Mouse (Mus musculus): ENCODE data around the gene Gm39115.
"Not testable (repeated sequence)": the region's sequence is repeated elsewhere in the genome, so short reads cannot be mapped to it uniquely, and the experiment has no call there.

The Gm39115 gene

GRCm38 (mm10) chr7:142135934-142136333 lies at the start of gene Gm39115:
Gm39115 (minus strand) TSS chr7:142136034.
- DNase-seq (ENCODE audit: extremely low spot score, low read depth, low spot score): not testable (repeated sequence)

DNA sequence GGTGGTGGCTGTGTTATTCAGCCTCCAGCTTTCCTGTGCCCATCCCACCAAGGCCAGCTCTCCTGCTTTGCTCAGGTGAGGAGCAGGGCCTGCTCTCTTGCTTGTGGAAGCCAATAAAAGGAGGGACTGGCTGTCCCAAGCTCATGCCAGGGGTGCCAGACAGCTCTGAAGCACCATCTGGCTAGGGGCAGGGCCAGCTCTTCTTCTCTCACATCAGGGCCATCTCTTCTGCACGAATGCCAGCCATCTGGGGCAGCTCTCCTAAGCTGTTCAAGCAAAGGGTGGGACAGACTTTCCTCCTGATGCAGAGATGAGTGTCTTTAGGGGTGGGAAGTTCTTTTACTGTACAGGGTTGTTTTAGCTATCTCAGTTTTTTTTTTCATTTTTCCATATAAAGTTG lies 45.2 kb upstream of the Gm39115 start:
- no peak for DNase-seq (ENCODE audit: extremely low spot score, low read depth, low spot score)

GRCm38 (mm10) chr7:142178685-142179084 lies 42.9 kb upstream of the Gm39115 start:
- DNase-seq (ENCODE audit: extremely low spot score, low read depth, low spot score): no peak

- DNase-seq (ENCODE audit: extremely low spot score, low read depth, low spot score): not testable (repeated sequence)
Measured at GRCm38 (mm10) chr7:142175905-142176304, 40.1 kb upstream of the Gm39115 start, which contains the start of gene Krtap5-2. Krtap5-2 (minus strand) TSS chr7:142176005.

DNA sequence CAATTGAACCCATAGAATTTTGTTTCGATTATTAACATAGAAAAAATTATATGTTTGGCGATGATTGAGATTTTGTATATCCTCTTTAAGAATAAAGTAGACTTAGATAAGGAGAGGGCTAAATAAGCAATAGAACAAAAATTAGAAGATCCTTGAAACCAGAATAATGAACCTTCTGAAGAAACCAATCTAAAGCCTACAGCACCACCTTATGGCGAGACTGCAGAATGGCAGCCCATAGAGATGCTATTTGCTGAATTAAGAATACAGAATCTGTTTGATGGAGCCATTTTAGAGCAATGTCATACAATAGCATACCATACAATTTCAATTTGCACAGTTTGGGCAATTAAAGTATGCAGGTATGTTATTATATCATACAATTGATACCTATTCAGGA lies 34.0 kb upstream of the Gm39115 start:
- no peak for DNase-seq (ENCODE audit: extremely low spot score, low read depth, low spot score)

- not testable (repeated sequence) for DNase-seq (ENCODE audit: extremely low spot score, low read depth, low spot score)
Measured at GRCm38 (mm10) chr7:142165639-142166038, 29.8 kb upstream of the Gm39115 start, which contains the start of gene Gm4553. Gm4553 (minus strand) TSS chr7:142165739.

DNA sequence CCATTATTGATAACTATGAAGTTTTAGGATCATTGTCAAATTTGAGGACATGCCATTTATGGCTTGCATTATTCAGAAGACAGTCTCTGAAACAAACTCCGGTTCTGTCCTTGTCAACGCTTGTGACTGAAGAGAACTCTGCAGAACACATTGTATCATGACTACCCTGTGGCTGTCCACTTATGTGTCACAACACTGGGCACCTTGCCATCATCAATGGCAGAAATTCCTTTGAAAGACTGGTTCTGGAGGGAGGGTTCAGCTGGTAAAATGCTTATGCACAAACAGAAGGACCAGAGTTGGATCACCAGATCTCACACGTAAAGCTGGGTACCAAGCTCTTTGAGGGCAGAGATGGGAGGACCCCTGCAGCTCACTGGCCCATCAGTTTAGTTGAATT lies 23.5 kb upstream of the Gm39115 start:
- no peak for DNase-seq (ENCODE audit: extremely low spot score, low read depth, low spot score)

DNA sequence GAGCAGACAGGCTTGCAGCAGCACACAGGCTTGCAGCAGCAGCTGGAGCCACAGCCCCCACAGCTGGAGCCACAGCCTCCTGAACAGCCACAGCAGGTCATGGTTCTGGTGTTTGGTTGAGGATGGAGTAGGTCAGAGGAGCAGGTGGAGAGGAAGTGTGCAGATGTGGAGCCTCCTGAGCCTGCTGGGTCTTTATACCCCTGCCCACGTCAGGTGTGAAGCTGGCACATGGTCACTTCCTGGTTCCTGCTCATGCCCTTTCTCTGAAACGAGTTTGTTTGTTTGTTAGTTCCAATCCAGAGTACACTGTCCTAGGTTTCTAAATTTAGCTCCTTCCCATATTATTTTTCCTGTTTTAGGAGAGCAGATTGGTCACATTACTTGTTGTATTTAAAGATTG lies 21.2 kb upstream of the Gm39115 start, which contains the start of gene Gm29735:
Gene Gm29735 (minus strand): TSS at position 101 of the 400 bp plus-strand sequence.
- DNase-seq (ENCODE audit: extremely low spot score, low read depth, low spot score): not testable (repeated sequence)

GRCm38 (mm10) chr7:142155308-142155707 lies 19.5 kb upstream of the Gm39115 start:
- no peak for DNase-seq (ENCODE audit: extremely low spot score, low read depth, low spot score)

GRCm38 (mm10) chr7:142152191-142152590 lies 16.4 kb upstream of the Gm39115 start:
- no peak for DNase-seq (ENCODE audit: extremely low spot score, low read depth, low spot score)

DNA sequence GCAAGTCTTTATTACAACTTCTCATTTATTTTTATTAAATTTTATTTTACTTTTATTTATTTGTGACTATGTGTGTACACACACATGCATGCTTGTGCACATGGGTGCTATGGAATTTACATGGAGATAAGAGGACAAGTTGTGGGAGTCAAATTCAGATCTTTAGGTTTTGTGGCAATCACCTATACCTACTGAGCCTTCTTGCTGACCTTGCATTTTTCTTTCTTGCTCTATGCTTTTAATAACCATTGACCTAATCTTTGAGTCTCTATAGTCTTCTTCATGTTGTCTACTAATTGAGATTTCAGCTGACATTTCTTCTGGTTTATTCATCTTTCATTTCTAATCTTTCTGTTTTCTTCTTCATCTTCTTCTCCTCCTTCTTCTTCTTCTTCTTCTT lies 12.8 kb upstream of the Gm39115 start:
- no peak for DNase-seq (ENCODE audit: extremely low spot score, low read depth, low spot score)

DNA sequence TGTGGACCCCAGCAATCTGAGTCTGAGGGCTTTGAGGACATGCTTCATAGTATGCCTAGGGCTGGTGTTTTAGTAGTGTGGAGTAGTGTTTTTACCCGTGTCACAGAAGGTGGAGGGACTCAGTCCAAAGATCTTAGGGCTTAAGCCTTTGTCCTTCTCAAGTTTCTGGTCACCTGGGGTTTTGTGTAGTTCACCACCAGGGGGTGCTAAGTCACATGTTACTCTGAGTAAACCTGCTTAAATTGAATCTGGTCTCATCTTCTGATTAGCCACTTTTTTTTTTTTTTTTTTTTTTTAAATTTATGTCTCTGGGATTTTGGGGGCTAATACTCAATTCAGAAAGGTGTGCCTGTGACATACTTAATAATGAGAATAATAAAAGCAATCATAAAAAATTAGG lies 10.2 kb upstream of the Gm39115 start:
- no peak for DNase-seq (ENCODE audit: extremely low spot score, low read depth, low spot score)

GRCm38 (mm10) chr7:142145413-142145940 lies 9.6 kb upstream of the Gm39115 start:
- no peak for DNase-seq (ENCODE audit: extremely low spot score, low read depth, low spot score)

DNA sequence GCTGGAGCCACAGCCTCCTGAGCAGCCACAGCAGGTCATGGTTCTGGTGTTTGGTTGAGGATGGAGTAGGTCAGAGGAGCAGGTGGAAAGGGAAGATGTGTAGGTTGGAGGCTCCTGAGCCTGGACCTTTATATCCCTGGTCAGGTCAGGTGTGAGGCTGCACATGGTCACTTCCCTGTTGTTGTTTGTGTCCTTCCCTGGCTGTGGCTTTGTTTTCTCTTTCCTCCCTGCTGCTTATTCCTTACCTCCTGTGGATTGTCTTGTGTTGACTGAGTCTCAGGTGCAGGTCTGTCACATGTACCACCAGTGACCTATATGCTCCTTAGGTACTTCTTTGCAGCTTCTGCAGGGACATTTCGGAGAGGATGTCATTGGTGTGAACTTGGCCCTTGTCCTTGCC lies 8.7 kb upstream of the Gm39115 start, which contains the start of gene Gm45337:
Gene Gm45337 (minus strand): TSS at position 101 of the 400 bp plus-strand sequence.
- DNase-seq (ENCODE audit: extremely low spot score, low read depth, low spot score): no peak

DNA sequence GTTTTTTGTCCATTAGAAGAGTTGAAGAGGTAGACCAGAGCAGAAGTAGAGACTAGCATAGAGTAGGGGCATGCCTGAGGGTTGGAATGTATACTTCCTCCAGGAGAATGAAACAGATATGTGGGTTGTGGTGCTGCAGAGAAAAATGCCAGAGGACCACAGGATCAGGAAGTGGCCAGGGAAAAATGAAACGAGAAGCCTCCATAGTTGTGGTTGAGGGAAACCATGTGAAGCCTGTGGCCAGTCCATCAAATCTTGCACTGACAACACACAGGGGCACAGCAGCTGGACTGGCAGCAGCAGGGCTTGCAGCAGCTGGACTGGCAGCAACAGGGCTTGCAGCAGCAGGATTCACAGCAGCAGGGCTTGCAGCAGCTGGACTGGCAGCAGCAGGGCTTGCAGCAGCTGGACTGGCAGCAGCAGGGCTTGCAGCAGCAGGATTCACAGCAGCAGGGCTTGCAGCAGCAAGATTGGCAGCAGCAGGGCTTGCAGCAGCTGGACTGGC lies 7.7 kb upstream of the Gm39115 start:
- not testable (repeated sequence) for DNase-seq (ENCODE audit: extremely low spot score, low read depth, low spot score)

DNA sequence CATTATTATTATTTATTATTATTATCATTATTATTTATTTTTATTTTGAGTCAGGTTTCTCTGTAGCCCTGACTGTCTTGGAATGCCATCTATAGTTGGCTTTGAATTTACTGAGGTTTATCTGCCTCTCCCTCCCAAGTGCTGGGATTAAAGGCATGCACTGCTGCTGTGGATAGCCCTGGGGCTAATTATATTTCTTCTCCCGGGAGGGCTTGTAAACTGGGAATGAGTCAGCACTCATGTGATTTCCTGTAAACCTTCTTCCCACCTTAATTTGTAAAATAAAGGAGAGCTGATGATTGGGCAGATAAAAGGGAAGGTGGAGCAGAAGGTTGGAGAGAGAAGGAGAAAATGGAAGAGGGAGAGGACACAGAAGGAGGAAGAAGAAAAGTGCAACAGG lies 4.9 kb upstream of the Gm39115 start:
- no peak for DNase-seq (ENCODE audit: extremely low spot score, low read depth, low spot score)

GRCm38 (mm10) chr7:142134206-142134995 lies 1.4 kb downstream of the Gm39115 start:
- no peak for DNase-seq (ENCODE audit: extremely low spot score, low read depth, low spot score)

- DNase-seq (ENCODE audit: extremely low spot score, low read depth, low spot score): no peak
Measured at GRCm38 (mm10) chr7:142128843-142129242, 7.0 kb downstream of the Gm39115 start.

DNA sequence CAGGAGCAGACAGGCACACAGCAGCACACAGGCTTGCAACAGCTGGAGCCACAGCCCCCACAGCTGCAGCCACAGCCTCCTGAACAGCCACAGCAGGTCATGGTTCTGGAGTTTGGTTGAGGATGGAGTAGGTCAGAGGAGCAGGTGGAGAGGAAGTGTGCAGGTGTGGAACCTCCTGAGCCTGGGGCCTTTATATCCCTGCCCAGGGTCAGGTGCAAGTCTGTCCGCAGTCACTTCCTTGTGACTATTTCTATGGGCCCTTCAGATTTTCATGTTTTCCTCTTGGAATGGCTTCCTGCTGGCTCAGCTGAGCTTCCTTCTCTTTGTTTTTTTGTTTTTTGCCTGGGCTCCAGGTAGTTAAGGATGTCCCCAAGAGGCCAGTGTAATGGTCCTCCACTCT lies 15.2 kb downstream of the Gm39115 start, which contains the start of gene Gm45618:
Gene Gm45618 (minus strand): TSS at position 101 of the 400 bp plus-strand sequence.
- DNase-seq (ENCODE audit: extremely low spot score, low read depth, low spot score): not testable (repeated sequence)

GRCm38 (mm10) chr7:142119632-142120031 lies 16.2 kb downstream of the Gm39115 start:
- no peak for DNase-seq (ENCODE audit: extremely low spot score, low read depth, low spot score)

DNA sequence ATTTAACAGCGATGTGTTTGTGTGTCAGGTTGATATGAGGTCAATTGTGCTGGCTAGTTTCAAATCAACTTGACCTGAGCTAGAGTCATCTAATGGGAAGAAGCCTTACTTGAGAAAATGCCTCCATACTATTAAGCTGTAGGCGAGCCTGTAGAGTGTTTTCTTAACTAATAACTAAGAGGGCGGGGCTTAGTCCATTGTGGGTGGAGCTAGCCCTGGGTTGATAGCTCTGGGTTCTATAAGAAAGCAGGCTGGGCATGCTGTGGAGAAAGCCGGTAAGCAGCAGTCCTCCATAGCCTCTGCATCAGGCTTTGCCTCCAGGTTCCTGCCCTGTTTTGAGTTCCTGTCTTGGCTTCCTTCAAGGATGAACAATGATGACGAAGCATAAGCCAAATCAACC lies 31.1 kb downstream of the Gm39115 start:
- DNase-seq (ENCODE audit: extremely low spot score, low read depth, low spot score): no peak

GRCm38 (mm10) chr7:142097776-142098175 lies 38.1 kb downstream of the Gm39115 start:
- peak; percentile 24 for DNase-seq (ENCODE audit: extremely low spot score, low read depth, low spot score)
